Mouse (Mus musculus) lung, adult 2 months (tissue): Measurements from ENCODE around the gene Ccdc62.

Experiments used
- CTCF ChIP-seq: fragments of 200-500 bp; IDR thresholded peaks from 2 replicates; pipeline ENCODE4 v1.5.1; 2011; ENCODE audit warnings: mild to moderate bottlenecking, low read length, control low read depth; ENCODE audit not compliant: insufficient read depth
- POLR2A ChIP-seq: fragments of 200-500 bp; IDR thresholded peaks from 2 replicates; pipeline ENCODE4 v1.6.1; 2011; ENCODE audit warnings: low read depth, mild to moderate bottlenecking, control low read depth, low read length, borderline replicate concordance; ENCODE audit errors: extremely low read depth

DNA sequence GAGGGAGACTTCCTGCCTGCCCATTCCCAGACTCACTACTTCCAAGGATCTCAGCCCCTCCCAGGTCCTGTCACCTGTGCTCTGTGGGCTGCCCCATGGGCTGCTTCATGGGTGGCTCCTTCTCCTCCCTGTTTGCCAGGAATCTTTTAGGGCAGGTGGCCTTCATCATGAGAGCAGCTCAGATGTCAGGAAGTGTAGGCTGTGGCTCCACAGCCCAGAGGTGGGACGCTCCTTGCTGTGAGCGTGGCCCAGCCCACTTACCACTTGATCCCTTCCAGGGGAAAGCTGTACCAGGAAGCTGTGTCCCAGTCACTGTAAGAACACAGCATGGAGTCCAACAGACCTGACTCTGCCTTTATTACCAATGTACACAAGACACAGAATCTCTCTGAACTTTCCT lies 56.4 kb downstream of the Ccdc62 start:
- TF ChIP-seq CTCF = no peak
- no peak for TF ChIP-seq POLR2A
